Mouse (Mus musculus): ENCODE data around the gene Thyn1. TPM values are rescaled to one million over a fixed set of nuclear protein-coding genes. Genes with fewer than 3 reads are reported as not detected.

Thyn1 gene
- polyA plus RNA-seq, 1 experiment from 2014 or later, result 126 TPM

DNA sequence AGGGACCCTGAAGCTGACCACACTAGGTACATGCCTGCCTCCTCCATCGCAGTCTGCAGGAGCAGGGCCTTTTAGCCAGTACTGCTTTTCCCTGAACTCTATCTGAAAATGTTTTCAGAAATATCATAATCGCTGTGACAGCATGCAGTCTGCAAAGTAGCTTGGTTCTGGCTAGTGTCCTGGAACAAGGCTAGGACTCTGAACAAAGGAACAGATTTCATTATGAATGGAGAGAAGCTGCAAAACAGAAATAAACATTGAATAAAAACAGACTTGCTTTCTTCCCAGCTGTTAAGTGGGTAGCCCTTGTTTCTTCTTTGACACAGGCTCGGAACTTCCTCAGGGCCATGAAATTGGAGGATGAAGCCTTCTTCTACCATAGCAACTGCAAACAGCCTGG is 5.7 kb downstream of the Thyn1 start:
- Histone ChIP-seq H3K27ac (0 out of 2 replicates have a peak overlapping the region, but pooled peaks have one; percentile 2), H3K4me2 (replicated peaks) (no peak overlapping the region), H3K4me3 (replicated peaks) (no peak overlapping the region), H3K9me3 (no peaks in the 10 kb centered on the region), H3K27me3 (no peaks in the 10 kb centered on the region), H3K36me3 (peaks cover 75% of the 10 kb centered on the region), H3K4me1 (replicated peaks) (peaks cover 17% of the 10 kb centered on the region), H3K9ac (replicated peaks) (no peak overlapping the region)
- 80% methylated on average over 3 of the region's 3 CpGs for WGBS
- no peak for ATAC-seq

DNA sequence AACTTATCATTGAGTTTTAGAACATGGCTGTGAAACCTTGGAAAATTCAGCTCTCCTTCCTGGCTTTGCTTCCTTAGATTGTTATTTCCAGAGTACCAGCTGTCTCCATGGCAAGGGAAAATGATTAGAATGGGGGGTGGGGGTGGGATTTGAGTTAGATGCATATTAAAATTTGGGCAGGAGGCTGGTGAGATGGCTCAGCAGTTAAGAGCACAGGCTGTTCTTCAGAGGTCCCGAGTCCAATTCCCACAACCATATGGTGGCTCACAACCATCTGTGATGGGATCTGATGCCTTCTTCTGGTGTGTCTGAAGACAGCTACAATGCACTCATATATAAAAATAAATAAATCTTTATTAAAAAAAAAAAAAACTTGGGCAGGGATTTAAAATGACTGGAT is 6.4 kb downstream of the Thyn1 start:
- Histone ChIP-seq H3K9ac (replicated peaks) (no peak overlapping the region), H3K27me3 (no peaks in the 10 kb centered on the region), H3K4me3 (replicated peaks) (no peak overlapping the region), H3K27ac (no peak overlapping the region), H3K9me3 (no peaks in the 10 kb centered on the region), H3K4me2 (replicated peaks) (no peak overlapping the region), H3K4me1 (replicated peaks) (peaks cover 10% of the 10 kb centered on the region), H3K36me3 (peaks cover 81% of the 10 kb centered on the region)
- no peak for ATAC-seq
- WGBS, result 81% methylated on average over 1 of the region's 1 CpGs

DNA sequence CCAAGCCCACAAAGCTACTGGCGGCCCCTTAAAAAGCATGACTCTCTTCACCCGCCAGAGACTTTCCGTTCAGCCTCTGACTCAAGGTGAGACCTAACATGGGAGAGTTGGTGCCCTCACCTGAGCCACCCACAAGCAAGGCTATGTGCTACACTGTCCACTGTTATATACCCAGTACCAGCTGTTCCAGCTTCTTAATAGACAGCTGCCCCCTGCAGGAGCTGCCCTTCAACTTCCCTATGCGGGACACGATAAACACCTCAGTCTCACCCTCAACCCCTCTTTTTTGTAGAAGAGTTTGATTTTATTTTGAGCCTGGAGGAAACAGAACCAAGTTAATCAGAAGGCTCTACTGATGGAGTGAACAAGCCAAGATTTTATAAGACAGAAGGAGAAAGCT is 7.4 kb downstream of the Thyn1 start:
- H3K27me3 ChIP-seq, result no peaks in the 10 kb centered on the region
- no peak for ATAC-seq
- no peaks in the 10 kb centered on the region for H3K9me3 ChIP-seq
- no peak overlapping the region for H3K27ac ChIP-seq
- no peak overlapping the region for H3K4me3 ChIP-seq (replicated peaks)
- no peak overlapping the region for H3K9ac ChIP-seq (replicated peaks)
- no peak overlapping the region for H3K4me2 ChIP-seq (replicated peaks)
- H3K36me3 ChIP-seq, result peaks cover 89% of the 10 kb centered on the region
- 0 out of 2 replicates have a peak, but pooled peaks cover under 1% of the 10 kb centered on the region for H3K4me1 ChIP-seq (replicated peaks)
- WGBS, result 96% methylated on average over 5 of the region's 5 CpGs

DNA sequence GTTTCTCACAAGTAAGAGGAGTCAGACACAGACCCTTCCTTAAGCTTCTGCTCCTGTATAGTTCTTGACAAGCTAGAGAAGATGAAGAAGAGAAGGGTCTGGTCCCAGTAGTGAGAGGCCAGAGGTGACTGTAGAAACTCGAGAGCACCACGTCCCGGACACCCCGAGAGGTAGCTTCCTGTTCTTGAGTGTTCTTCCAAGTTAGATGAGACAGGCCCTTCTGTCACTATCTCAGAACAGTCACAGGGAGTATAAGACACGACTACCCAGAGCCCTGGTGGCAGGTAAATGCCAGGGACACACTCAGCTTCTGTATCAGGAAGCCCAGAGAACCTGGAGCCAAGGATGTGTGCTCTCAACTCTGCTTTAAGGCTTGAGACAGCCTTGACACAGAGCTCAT is 9.7 kb downstream of the Thyn1 start:
- Histone ChIP-seq H3K27ac (no peak overlapping the region), H3K4me3 (replicated peaks) (no peak overlapping the region), H3K4me1 (replicated peaks) (no peaks in the 10 kb centered on the region), H3K36me3 (peaks cover 96% of the 10 kb centered on the region), H3K9me3 (no peaks in the 10 kb centered on the region), H3K27me3 (no peaks in the 10 kb centered on the region), H3K4me2 (replicated peaks) (no peak overlapping the region), H3K9ac (replicated peaks) (no peak overlapping the region)
- 85% methylated on average over 5 of the region's 5 CpGs for WGBS
- no peak for ATAC-seq

DNA sequence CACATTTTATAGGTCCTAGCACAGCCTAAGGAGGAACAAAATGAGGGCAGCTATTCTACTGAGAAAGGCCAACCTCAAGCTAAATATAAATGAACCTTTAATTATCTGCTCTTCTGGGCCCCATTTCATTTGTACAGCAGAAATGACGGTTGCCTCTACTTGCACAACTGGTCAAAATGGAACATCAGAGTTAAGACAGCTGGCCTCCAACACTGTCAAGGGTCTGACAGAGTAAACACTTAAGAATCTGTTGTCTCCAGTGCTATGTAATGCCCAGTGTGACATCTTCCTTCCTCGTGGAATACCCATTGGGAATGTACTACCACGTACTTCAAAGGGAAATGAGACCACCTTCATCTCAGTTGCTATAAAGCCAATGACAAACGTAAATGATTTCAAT is 12.1 kb downstream of the Thyn1 start:
- WGBS, result 91% methylated on average over 4 of the region's 4 CpGs
- Histone ChIP-seq H3K27ac (no peak overlapping the region), H3K27me3 (no peaks in the 10 kb centered on the region), H3K4me3 (replicated peaks) (no peak overlapping the region), H3K36me3 (peaks cover 98% of the 10 kb centered on the region), H3K4me1 (replicated peaks) (no peaks in the 10 kb centered on the region), H3K9ac (replicated peaks) (no peak overlapping the region), H3K9me3 (no peaks in the 10 kb centered on the region), H3K4me2 (replicated peaks) (no peak overlapping the region)
- ATAC-seq, result no peak

DNA sequence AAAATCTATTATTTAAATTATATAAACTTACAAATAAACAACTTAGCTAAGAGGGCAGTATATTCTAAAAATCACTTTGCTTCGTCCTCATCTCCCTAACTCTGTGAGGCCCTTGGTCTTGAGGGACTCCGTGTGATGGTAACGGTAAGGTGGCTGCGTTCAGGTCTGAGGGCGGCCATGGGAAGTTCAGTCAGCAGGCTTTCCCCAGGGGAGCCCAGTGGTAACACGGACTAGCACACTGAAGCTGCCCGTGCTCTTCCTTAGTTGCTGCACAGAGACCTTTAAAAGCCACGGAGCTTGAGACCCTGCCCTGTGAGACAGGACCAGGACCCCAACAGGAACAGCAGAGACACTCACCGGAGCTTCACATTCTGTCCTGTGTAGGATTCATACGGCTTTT is 19.5 kb downstream of the Thyn1 start:
- no peak overlapping the region for H3K9ac ChIP-seq (replicated peaks)
- H3K9me3 ChIP-seq, result no peaks in the 10 kb centered on the region
- H3K4me3 ChIP-seq (replicated peaks), result no peak overlapping the region
- H3K4me2 ChIP-seq (replicated peaks), result no peak overlapping the region
- ATAC-seq, result no peak
- peaks cover 70% of the 10 kb centered on the region for H3K36me3 ChIP-seq
- 95% methylated on average over 10 of the region's 10 CpGs for WGBS
- H3K27me3 ChIP-seq, result no peaks in the 10 kb centered on the region
- 0 out of 2 replicates have a peak, but pooled peaks cover 7% of the 10 kb centered on the region for H3K4me1 ChIP-seq (replicated peaks)
- H3K27ac ChIP-seq, result no peak overlapping the region

DNA sequence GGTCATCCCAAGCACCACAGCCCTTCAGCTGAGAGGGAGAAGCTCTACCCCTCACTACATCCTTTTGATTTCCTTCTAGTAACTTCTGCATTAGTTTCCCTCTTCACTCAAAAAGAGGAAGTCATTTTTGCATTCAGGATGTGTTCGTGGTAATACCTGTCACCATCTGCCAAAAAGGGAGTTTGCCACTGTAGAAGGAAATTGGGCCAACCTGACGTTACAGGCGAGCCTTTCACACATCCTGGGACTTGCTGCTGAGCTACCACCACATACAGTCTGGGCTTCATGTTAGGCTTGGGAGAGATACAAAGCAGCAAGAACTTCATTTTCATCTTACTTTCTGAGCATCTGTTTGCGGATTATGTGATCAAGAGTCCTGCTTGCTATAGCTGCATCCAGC is 24.2 kb downstream of the Thyn1 start:
- no peak for ATAC-seq
- Histone ChIP-seq H3K9me3 (no peaks in the 10 kb centered on the region), H3K4me1 (replicated peaks) (peaks cover 35% of the 10 kb centered on the region), H3K4me3 (replicated peaks) (no peak overlapping the region), H3K27me3 (no peaks in the 10 kb centered on the region), H3K9ac (replicated peaks) (no peak overlapping the region), H3K4me2 (replicated peaks) (no peak overlapping the region), H3K36me3 (peaks cover 25% of the 10 kb centered on the region; the same call in 1 of the 2 replicates), H3K27ac (no peak overlapping the region)
- 94% methylated on average over 4 of the region's 4 CpGs for WGBS

DNA sequence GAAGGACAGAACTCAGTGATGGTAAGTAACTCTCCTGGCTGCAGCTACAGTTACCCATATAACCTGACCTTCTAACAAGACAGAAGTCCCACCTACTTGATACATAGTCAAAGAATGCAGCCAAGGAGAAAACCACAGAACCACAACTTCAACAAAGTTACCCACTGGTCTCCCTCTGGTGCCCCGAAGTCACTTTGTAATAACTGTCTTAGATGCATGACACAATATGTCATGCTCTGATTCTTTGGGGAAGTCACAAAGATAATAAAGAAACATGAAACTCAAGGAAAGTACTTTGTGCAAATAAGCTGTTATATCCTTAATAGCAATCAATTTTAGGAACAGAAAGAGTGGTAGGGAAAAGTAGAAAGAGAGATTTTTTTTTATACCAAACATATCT is 27.2 kb downstream of the Thyn1 start:
- WGBS, result 97% methylated on average over 1 of the region's 1 CpGs

DNA sequence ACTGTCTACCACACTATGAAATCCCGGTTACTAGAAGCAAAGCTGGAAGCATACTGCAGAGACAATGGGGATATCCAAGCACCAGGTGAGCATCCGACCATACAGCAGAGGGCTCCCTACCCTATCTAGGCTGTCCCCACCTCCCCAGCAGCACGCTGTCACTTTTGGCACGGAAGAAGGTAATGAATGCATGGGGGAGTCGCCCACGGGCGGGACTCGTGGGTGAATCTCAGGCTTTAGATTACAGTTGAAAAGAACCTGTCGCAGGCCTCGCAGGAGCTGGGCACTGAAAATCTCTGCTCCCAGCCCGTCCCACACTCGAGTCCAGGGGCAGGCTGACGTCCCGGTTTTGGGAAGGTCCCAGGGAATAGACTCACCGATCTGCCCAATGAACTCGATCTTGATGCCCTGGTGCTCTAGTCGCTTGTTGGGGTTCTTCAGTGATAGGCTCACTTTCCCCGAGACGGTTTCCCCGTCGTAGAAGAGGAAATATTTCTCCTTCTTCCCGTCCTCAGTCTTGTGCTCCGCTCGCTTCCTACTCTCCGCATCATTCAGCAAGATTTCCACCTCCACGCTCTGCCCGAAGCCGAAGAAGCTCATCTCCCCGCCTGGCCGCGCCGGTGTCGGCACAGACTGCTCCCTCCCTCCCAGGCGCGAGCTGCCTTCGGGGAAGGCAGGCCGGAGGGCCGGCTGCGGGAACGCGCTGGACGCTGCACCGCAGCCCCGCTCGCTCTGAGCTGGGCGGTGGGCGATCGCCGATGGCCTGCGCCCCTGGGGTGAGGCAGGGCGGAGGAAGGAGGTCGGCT is 29.7 kb downstream of the Thyn1 start:
- H3K4me2 ChIP-seq (replicated peaks), result peak overlapping the region; percentile 85
- H3K9me3 ChIP-seq, result no peaks in the 10 kb centered on the region
- peak; percentile 43 for ATAC-seq
- no peaks in the 10 kb centered on the region for H3K27me3 ChIP-seq
- WGBS, result under 1% methylated on average over 52 of the region's 52 CpGs
- peak overlapping the region; percentile 94 for H3K27ac ChIP-seq
- peak overlapping the region; percentile 97 for H3K9ac ChIP-seq (replicated peaks)
- peak overlapping the region; percentile 97 for H3K4me3 ChIP-seq (replicated peaks)
- H3K36me3 ChIP-seq, result no peaks in the 10 kb centered on the region
- H3K4me1 ChIP-seq (replicated peaks), result peaks cover 52% of the 10 kb centered on the region

More for the DNA sequence above, 27.2 kb downstream of the Thyn1 start:
- H3K27me3 ChIP-seq, result no peaks in the 10 kb centered on the region
- peak overlapping the region; percentile 97 for H3K4me3 ChIP-seq (replicated peaks)
- peaks cover 13% of the 10 kb centered on the region; the same call in 1 of the 2 replicates for H3K36me3 ChIP-seq
- H3K9me3 ChIP-seq, result no peaks in the 10 kb centered on the region
- H3K27ac ChIP-seq, result no peak overlapping the region
- H3K4me1 ChIP-seq (replicated peaks), result peaks cover 46% of the 10 kb centered on the region
- H3K4me2 ChIP-seq (replicated peaks), result peak overlapping the region; percentile 85
- no peak overlapping the region for H3K9ac ChIP-seq (replicated peaks)
- ATAC-seq, result no peak

DNA sequence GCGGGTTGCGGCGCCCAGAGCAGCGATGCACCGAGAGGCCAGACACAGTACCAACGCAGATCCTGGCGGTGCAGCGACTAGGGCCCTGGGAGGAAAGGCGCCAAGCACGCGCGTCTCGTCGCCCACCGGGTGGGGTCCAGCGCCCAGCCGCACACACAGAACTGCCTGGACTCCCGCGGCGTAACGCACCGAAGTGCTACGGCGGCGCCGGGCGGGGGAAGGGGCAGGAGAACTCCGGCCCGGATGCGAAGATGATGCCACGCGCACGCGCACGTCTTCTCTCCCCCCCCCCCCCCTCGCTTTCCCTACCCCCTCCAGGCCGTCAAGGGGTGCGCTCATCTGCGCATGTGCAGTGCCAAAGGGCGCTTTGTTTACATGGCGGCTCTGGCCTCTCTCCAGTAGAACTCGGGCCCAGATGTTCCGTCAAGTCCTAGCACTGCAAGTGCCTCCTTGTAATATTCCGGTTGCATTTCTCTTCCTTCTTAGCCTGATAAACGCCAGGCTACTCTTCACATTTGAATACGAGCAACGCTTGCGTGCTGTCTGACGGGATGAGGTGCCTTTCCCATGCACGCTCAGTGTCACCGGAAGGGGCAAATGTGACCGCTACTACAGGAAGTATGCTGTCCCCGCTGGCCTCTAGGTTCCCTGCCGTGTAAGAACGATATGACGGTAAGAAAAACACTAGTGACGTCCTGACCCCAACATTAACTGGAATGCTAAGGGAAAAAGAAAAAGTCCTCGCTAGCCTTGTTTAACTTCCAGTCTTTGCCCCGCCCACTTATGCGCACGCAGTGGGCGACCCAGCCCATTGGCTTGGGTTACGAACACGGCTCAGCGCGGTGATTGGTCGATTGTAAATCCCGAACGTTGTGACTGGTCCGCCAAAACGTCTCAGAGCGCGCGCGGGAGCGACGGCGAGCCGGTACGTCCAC is 30.6 kb downstream of the Thyn1 start, which contains the start of the genes Vps26b and Ncapd3:
Gene Vps26b (minus strand): TSS at position 238 of the 935 bp plus-strand sequence.
Gene Ncapd3 (plus strand): TSS at position 348 of the 935 bp plus-strand sequence.
- no peaks in the 10 kb centered on the region for H3K9me3 ChIP-seq
- H3K4me1 ChIP-seq (replicated peaks), result peaks cover 52% of the 10 kb centered on the region
- no peaks in the 10 kb centered on the region for H3K36me3 ChIP-seq
- no peaks in the 10 kb centered on the region for H3K27me3 ChIP-seq
- ATAC-seq, result peak; percentile 93
- peak within 1 kb of the TSS; percentile 85 for H3K4me2 ChIP-seq (replicated peaks)
- peak within 1 kb of the TSS; percentile 97 for H3K9ac ChIP-seq (replicated peaks)
- WGBS, result under 1% methylated on average over 74 of the region's 80 CpGs
- peak within 1 kb of the TSS; percentile 94 for H3K27ac ChIP-seq
- peak within 1 kb of the TSS; percentile 97 for H3K4me3 ChIP-seq (replicated peaks)

DNA sequence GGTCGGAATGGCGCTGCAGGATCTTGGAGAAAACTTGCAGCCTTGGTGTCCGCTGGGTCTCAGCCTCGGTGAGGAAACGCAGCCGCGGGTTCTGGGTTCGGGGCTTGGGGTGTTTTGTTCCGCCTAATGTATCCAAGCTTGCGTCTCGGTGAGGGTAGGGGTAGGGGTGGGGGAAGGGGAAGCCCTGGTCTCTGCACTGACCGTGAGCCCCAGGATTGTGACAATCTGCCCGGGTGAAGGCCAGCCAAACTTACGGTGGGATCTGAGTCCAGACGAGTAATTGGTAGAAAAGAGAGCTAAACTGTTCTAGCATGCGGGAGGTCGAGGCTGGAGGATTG is 31.2 kb downstream of the Thyn1 start:
- Histone ChIP-seq H3K4me1 (replicated peaks) (peaks cover 52% of the 10 kb centered on the region), H3K27ac (no peak overlapping the region), H3K9ac (replicated peaks) (peak overlapping the region; percentile 70), H3K4me3 (replicated peaks) (peak overlapping the region; percentile 97), H3K36me3 (no peaks in the 10 kb centered on the region), H3K27me3 (no peaks in the 10 kb centered on the region), H3K4me2 (replicated peaks) (peak overlapping the region; percentile 85), H3K9me3 (no peaks in the 10 kb centered on the region)
- ATAC-seq, result peak; percentile 59
- WGBS, result under 1% methylated on average over 17 of the region's 17 CpGs

DNA sequence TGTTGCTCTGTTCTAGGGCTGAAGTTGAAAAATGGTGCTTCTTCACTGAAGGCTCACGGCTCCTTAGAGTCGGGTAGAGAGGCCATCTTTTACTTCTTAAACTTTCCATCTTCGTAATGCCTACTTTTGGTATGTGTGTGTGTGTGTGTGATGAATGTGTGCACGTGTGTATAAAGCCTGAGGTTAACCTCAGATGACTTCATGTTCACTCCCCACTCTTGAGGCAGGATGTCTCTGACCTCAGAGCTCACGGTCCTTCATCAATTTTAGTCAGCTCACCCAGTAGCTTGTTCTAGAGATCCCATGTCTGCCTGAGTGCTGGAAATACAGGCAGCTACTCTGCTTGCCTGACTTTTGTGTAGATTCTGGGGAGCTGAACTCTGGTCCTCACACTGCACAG is 44.4 kb downstream of the Thyn1 start:
- Histone ChIP-seq H3K4me1 (replicated peaks) (no peaks in the 10 kb centered on the region), H3K4me3 (replicated peaks) (no peak overlapping the region), H3K27me3 (no peaks in the 10 kb centered on the region), H3K9me3 (no peaks in the 10 kb centered on the region), H3K27ac (no peak overlapping the region), H3K4me2 (replicated peaks) (no peak overlapping the region), H3K36me3 (peaks cover 87% of the 10 kb centered on the region), H3K9ac (replicated peaks) (no peak overlapping the region)
- ATAC-seq, result no peak
- WGBS, result 92% methylated on average over 5 of the region's 5 CpGs
